Mouse (Mus musculus): ENCODE data around the gene Omg.

Omg gene

DNA sequence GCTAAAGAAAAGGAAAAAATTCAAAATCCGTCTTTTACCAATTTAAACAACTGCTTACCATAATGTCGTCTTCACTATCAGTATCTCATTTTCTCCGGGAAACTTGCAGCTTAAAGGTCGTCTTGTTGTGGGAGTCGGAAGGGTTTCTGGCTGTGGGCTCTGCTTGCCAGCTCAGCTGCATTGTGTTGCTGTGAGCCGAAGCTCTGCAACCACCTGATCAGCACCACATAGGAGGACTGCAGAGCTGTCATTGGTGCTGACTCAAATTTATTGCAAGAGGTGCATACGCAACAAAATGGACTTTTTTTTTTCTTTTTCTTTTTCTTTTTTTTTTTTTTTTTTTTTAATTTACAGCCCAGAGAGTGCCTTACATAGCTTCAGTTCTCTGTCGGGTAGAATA lies at the start of gene Omg:
Gene Omg, minus strand, starts transcription at position 240 of the 400 bp plus-strand sequence.
- no peak for DNase-seq (ENCODE audit: low read depth)

- DNase-seq (ENCODE audit: low read depth): no peak
These were observed 48.7 kb upstream of the Omg start for GRCm38 (mm10) chr11:79552622-79553021.

DNA sequence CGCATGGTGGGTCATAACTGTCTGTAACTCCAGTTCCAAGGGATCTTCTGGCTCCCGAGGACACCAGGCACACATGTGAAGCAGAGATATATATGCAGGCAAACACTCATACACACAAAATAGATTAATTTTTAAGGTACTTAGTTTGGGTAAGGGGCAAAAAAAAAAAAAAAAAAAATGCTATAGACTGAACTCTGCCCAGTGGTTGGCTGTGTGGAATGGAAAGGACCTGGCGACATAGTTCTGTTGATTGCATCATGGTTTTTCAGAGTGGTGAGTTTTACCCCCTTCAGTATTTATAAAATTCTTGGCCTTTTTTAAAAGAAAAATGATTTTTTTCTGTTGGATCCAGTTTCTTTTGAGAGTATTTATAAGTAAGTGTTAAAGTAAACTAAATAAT lies 32.4 kb upstream of the Omg start:
- DNase-seq (ENCODE audit: low read depth): no peak

DNA sequence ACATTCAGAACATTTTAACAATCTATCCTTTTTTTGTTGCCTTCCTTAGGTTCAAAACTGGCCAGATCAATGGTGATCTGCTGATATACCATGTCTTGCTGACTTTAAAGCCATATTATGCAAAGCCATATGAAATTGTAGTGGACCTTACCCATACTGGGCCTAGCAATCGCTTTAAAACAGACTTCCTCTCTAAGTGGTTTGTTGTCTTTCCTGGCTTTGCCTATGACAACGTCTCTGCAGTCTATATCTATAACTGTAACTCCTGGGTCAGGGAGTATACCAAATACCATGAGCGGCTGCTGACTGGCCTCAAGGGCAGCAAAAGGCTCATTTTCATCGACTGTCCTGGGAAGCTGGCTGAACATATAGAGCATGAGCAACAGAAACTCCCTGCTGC lies 31.7 kb upstream of the Omg start:
- no peak for DNase-seq (ENCODE audit: low read depth)

GRCm38 (mm10) chr11:79533950-79534690 lies 30.2 kb upstream of the Omg start:
- peak; percentile 94 for DNase-seq (ENCODE audit: low read depth)

- no peak for DNase-seq (ENCODE audit: low read depth)
These were observed 29.4 kb upstream of the Omg start for GRCm38 (mm10) chr11:79533311-79533710.

DNA sequence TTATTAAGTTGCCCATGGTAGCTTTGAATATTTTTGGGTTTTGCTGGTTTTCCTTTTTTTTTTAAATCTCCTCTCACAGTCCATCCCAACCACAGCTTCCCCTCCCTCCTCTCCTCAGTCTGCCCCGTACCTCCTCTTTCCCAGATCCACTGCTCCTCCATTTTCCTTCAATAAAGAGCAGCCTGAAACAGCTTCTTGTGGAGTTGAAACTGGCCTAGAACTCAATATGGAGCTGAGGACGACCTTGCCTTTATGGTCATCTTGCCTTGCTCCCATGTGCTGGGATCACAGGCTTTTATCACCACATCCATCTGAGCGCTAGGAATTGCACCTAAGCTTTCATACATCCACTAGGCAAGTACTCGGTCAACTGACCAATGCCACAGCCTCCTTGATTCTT lies 27.6 kb upstream of the Omg start:
- DNase-seq (ENCODE audit: low read depth): no peak

- no peak for DNase-seq (ENCODE audit: low read depth)
These were observed 26.9 kb upstream of the Omg start for GRCm38 (mm10) chr11:79530774-79531173.

- peak; percentile 51 for DNase-seq (ENCODE audit: low read depth)
These were observed 26.5 kb upstream of the Omg start, which contains the start of the genes Evi2 and Evi2a for GRCm38 (mm10) chr11:79530333-79530761. Gene Evi2, minus strand, starts transcription at chr11:79530589. Gene Evi2a, minus strand, starts transcription at chr11:79530609.

DNA sequence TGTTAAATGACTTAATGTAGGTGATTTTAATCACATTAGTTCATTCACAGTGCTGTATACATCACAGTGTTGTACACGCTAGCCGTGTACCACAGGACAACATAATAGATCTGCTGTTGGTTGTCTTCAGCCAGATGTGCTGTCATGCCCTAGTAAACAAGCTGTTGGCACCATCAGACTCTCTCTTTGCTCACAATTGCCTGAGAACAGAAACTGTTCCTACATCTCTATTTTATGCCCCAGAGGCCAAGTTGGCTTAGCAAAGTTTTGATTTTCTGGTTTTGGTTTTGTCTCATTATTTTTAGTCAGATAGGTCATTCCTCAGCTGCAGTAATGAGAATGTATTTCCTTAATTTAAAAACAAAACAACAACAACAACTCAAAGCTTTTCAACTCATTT lies 25.9 kb upstream of the Omg start:
- DNase-seq (ENCODE audit: low read depth): no peak

- DNase-seq (ENCODE audit: low read depth): no peak
These were observed 25.3 kb upstream of the Omg start for GRCm38 (mm10) chr11:79529226-79529625.

DNA sequence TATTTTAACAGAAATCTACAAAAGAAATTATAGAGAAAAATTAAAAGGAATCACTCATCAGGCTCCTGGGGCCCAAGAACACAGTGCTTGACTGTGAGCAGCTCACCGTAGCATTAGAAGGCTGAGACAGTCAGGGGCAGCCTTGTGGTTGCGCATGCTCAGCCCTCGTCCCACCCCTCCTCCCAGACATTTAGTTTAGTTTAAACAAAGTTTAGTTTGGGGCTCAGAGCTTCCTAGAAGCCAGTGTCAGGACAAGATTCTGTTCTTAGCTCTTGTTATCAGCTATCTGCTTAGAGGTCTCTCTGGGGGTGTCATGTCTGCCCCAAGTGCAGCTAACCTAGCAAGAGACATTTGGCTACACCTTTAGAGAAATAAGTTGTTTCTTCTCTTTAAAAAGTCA lies 24.7 kb upstream of the Omg start:
- DNase-seq (ENCODE audit: low read depth): no peak

DNA sequence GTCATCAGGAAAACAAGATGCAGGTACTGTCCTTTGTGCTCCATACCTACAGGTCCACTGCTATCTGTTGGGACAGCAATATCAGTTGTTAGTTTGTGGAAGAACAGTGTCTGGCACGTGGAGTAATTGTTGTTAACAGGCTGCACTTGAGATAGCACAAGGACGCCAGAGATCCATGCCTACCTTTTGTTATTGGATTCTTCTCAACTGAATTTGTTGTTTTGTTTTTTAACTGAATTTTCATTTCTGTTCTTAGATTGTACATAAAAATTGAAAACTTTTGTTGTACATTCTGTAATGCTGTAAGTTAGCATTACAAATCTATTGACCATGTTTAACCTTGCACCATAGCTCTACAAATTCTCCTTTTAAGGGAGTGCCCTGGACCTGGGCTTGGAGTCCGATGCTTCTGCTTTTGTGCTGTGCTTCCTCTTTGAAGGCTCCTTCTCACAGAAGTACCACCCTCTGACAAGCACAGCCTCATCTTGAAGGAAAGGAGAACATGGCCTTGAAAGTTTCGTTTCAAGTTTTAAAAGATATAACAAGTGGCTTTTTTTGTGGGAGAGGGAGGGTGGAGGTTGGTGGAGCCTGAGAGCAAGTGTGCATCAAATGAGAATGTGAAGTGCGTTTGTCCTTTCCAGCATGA lies 24.0 kb upstream of the Omg start:
- DNase-seq (ENCODE audit: low read depth): no peak

DNA sequence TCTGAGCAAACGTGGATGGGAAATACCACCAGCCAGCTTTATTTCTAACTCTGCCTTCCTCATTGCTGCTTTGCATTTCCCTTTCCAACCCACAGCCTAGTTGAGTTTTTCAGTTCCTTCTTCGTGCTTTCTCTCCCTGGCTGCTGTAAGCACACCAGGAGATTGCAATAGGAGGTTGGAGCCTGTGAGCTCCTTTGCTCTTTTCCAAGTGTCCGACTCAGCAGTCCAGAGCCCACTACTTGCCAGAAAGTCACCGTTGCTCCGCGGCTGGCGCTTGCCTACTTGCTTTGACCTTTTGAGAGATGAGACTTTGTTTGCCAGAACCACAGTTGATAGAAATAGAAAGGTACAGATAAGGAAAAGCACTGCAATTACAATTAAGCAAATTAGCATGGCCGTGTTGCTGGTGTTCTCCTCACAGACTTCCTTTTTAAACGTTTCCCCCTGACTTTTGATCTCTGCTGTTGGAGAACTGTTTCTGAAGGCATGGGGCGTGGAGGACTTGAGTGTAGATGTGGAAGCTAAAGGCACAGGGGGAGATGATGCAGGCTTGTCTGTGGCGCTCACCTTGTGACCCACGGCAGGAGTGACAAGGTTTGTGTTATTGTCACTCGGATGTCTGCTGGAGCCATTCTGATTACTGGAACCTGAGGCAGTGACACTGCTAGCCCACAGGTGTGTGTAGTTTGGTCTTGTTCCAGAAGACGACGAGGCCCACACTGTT lies 23.3 kb upstream of the Omg start:
- no peak for DNase-seq (ENCODE audit: low read depth)

DNA sequence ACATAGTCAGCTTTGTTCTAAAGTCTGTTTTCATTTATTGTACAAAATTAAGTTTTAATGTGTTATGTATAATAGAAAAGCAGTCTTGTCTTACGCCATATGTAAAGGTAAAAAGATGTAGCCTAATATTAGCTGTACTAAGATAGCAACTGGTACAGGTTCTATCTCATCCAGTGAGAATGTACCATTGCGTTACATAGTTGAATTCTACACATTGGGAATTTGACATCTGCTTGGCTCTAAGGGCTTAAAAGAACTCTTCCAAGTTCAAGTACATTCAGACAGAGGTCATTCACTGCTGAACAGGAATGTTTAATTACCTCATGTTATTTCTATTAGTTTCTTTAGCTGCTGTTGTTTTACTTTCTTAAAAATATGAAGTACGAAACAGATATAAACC lies 22.7 kb upstream of the Omg start:
- no peak for DNase-seq (ENCODE audit: low read depth)

DNA sequence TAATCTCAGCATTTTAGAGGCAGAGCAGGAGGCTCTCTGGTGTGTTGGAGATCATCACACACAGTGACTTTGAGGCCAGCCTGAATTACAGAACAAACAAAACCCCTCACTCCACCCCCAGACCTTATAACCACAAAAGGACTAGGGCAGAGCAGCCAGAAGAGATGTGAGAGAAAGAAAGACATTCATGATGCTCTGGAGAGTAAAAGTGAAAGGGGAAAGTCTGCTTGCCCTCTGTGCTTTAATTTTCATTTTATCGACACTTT lies 20.4 kb upstream of the Omg start:
- no peak for DNase-seq (ENCODE audit: low read depth)

DNA sequence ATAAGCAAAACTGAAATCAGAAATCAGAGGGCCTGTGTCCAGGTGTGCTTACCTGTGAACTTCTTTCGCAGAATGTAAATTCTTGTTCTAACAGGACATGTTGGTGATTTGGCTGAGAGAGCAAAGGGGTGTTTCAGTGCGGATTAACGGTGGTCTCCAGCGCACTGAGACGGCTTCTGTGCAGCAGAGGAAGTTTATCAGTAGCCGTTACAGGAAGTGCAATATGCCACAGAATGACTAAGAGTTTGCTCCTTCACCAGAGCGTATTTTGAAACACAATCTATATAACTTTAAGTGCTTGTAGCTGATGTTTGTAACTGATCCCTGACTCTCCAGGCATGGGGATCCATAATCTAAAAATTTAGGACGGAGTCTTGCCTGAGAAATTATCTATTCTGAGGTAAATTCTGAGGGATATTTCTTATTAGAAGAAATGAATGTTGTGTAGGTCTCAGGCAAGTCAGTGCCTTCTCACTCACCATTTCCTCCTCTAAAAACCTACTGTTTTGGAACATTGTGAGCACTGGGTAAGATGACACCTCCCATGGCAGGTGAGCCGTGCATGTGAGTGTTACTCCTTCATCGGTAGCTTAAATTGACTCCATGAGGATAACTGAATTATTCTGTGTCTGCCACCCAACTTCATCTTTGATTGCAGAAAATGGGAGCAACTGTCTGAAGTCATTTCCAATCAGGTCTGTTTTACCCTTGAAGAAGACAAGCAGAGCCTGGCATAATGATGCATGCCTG lies 19.9 kb upstream of the Omg start, which contains the start of gene Evi2b:
Gene Evi2b, minus strand, starts transcription at position 203 of the 750 bp plus-strand sequence.
- no peak for DNase-seq (ENCODE audit: low read depth)

GRCm38 (mm10) chr11:79522944-79523343 lies 19.1 kb upstream of the Omg start:
- DNase-seq (ENCODE audit: low read depth): no peak

- DNase-seq (ENCODE audit: low read depth): no peak
These were observed 18.0 kb upstream of the Omg start for GRCm38 (mm10) chr11:79521930-79522329.

DNA sequence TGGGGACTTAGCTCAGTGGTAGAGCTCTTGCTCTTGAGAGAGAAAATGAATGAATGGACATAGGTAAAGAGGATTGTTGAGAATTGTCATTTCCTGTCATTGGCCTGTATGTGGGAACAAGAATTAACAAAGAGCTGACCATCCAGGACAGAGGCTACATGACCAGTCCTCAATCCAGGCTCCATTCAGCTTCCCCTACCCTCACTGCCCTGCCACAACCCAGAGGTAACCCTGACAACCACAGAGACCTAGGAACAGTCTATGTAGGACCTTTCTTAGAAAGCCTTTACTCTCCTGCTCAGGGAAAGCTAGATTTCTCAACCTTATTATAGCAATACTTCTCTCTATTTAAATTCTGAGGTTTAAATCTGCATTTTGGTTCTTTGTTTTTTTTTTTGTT lies 16.9 kb upstream of the Omg start:
- no peak for DNase-seq (ENCODE audit: low read depth)

- no peak for DNase-seq (ENCODE audit: low read depth)
These were observed 16.0 kb upstream of the Omg start for GRCm38 (mm10) chr11:79519878-79520291.

GRCm38 (mm10) chr11:79519299-79519698 lies 15.4 kb upstream of the Omg start:
- no peak for DNase-seq (ENCODE audit: low read depth)
